Mouse (Mus musculus) kidney, embryonic 16.5 days (tissue): ENCODE data around the gene Slbp. TPM values are rescaled to one million over a fixed set of nuclear protein-coding genes. Genes with fewer than 3 reads are reported as not detected.

ENCODE experiments used
- ATAC-seq: fragments of 200-750 bp; cut with Nextera tagmentation; 2 replicates; pipeline ENCODE4 v1.8.0; 2017; ENCODE audit warnings: moderate TSS enrichment; ENCODE audit not compliant: low FRiP score, low TSS enrichment
- H3K27ac ChIP-seq: fragments of 300-500 bp; sonication (generic); 2 replicates; pipeline ENCODE4 v1.5.1; 2014; ENCODE audit warnings: low read length
- H3K27me3 ChIP-seq: fragments of 300-500 bp; sonication (generic); 2 replicates; pipeline ENCODE4 v1.6.1; 2014; ENCODE audit warnings: low read length, control low read depth, mixed read lengths; ENCODE audit not compliant: insufficient read depth
- H3K36me3 ChIP-seq: fragments of 300-500 bp; sonication (generic); 2 replicates; pipeline ENCODE4 v1.6.1; 2014; ENCODE audit warnings: low read length, control low read depth, mixed read lengths; ENCODE audit not compliant: insufficient read depth
- H3K4me1 ChIP-seq: fragments of 300-500 bp; sonication (generic); 2 replicates; pipeline ENCODE4 v1.6.1; 2014; ENCODE audit warnings: low read length, control low read depth, mixed read lengths; ENCODE audit not compliant: insufficient read depth
- H3K4me2 ChIP-seq: fragments of 300-500 bp; sonication (generic); replicated peaks from 2 replicates; pipeline ENCODE4 v1.6.1; 2014; ENCODE audit warnings: low read depth, low read length
- H3K4me3 ChIP-seq: fragments of 300-500 bp; sonication (generic); 2 replicates; pipeline ENCODE4 v1.5.1; 2014; ENCODE audit warnings: mild to moderate bottlenecking, low read length
- H3K9ac ChIP-seq: fragments of 300-500 bp; sonication (generic); replicated peaks from 2 replicates; pipeline ENCODE4 v1.6.1; 2014; ENCODE audit warnings: low read length
- H3K9me3 ChIP-seq: fragments of 300-500 bp; sonication (generic); 2 replicates; pipeline ENCODE4 v1.6.1; 2016; ENCODE audit warnings: low read length, control low read depth
- WGBS: fragments of 180-500 bp; shearing (Covaris S2); extraction: QIAGEN DNeasy Blood & Tissue Kit; methylation state at CpG from one replicate; pipeline ENCODE4 v1.1.7; 2014; 5-methylcytosine and 5-hydroxymethylcytosine counted together
- polyA plus RNA-seq: library from polyadenylated mRNA; unstranded; fragments of >200 nt; fragmentation: Nextera tagmentation; extraction: Ambion mirVana; gene quantifications from 2 replicates; pipeline ENCODE4 v1.2.1, GENCODE M21; 2015

Gene Slbp
- polyA plus RNA-seq, 1 experiment from 2014 or later = 228 TPM

- H3K9ac ChIP-seq = no peak overlapping the region
- no peaks in the 10 kb centered on the region for H3K9me3 ChIP-seq
- H3K36me3 ChIP-seq = no peaks in the 10 kb centered on the region
- H3K27ac ChIP-seq = no peak overlapping the region
- ATAC-seq = no peak
- H3K4me3 ChIP-seq = no peak overlapping the region
- 83% methylated on average over 15 of the region's 15 CpGs for WGBS
- H3K4me1 ChIP-seq = no peaks in the 10 kb centered on the region
- no peak overlapping the region for H3K4me2 ChIP-seq
- H3K27me3 ChIP-seq = no peaks in the 10 kb centered on the region
Measured at GRCm38 (mm10) chr5:33681611-33682388, 29.4 kb upstream of the Slbp start.

DNA sequence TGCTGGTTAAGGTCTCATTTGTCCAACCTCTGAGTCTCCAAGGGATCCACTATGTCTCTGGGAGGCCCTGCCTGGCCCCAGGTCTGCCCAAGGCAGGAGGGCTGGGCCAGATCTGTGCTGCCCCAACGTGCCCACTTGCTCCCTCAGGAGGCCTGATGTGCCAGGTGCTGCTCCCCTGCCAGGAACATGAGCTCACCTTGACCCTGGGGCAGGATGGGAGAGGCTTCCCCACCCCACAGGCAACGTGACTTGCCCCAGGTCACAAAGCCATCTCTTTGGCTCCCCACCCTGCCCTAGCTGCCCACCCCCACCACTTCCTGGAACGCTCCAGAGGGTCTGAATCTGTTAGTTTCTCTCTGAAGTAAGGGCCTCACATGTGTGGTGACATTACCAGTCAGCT, 28.7 kb upstream of the Slbp start:
- Histone ChIP-seq H3K36me3 (no peaks in the 10 kb centered on the region), H3K9ac (no peak overlapping the region), H3K27me3 (no peaks in the 10 kb centered on the region), H3K4me3 (no peak overlapping the region), H3K4me2 (no peak overlapping the region), H3K27ac (no peak overlapping the region), H3K4me1 (no peaks in the 10 kb centered on the region), H3K9me3 (no peaks in the 10 kb centered on the region)
- no peak for ATAC-seq
- 59% methylated on average over 3 of the region's 3 CpGs for WGBS

GRCm38 (mm10) chr5:33678244-33678643, 25.9 kb upstream of the Slbp start:
- WGBS = 86% methylated on average over 5 of the region's 5 CpGs
- no peaks in the 10 kb centered on the region for H3K9me3 ChIP-seq
- no peak for ATAC-seq
- peaks cover under 1% of the 10 kb centered on the region for H3K36me3 ChIP-seq
- no peaks in the 10 kb centered on the region for H3K27me3 ChIP-seq
- no peak overlapping the region for H3K9ac ChIP-seq
- H3K27ac ChIP-seq = no peak overlapping the region
- no peak overlapping the region for H3K4me2 ChIP-seq
- H3K4me3 ChIP-seq = no peak overlapping the region
- no peaks in the 10 kb centered on the region for H3K4me1 ChIP-seq

GRCm38 (mm10) chr5:33675964-33676363, 23.6 kb upstream of the Slbp start:
- H3K4me3 ChIP-seq = no peak overlapping the region
- no peak overlapping the region for H3K27ac ChIP-seq
- no peak for ATAC-seq
- H3K27me3 ChIP-seq = no peaks in the 10 kb centered on the region
- no peaks in the 10 kb centered on the region for H3K4me1 ChIP-seq
- H3K9ac ChIP-seq = no peak overlapping the region
- peaks cover 19% of the 10 kb centered on the region for H3K36me3 ChIP-seq
- 0% methylated on average over 1 of the region's 1 CpGs for WGBS
- H3K4me2 ChIP-seq = no peak overlapping the region
- no peaks in the 10 kb centered on the region for H3K9me3 ChIP-seq

DNA sequence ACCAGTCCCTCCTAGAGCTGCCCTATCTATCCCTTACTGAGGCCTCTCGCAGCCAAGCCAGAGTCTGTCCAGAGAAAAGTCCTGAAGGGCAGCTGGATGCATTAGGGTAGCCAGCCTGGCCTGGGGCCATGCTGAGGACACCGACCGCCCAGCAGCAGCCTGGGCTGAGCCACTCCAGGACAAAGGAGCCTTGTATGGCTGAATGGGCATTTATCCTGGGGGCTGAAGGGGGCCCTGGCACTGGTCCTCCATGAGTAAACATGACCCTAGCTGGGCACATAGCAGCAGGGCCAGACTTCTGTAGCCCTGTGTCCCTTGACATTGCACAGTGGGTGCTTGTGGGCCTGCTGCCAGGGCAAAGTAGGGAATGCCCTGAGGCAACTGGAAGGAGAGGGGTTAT, 22.1 kb upstream of the Slbp start:
- no peaks in the 10 kb centered on the region for H3K9me3 ChIP-seq
- WGBS = 83% methylated on average over 3 of the region's 3 CpGs
- H3K27me3 ChIP-seq = no peaks in the 10 kb centered on the region
- H3K36me3 ChIP-seq = peaks cover 33% of the 10 kb centered on the region
- no peak overlapping the region for H3K9ac ChIP-seq
- no peaks in the 10 kb centered on the region for H3K4me1 ChIP-seq
- 0 out of 2 replicates have a peak, but pooled peaks have one; percentile 4 for ATAC-seq
- H3K4me3 ChIP-seq = no peak overlapping the region
- no peak overlapping the region for H3K4me2 ChIP-seq
- H3K27ac ChIP-seq = no peak overlapping the region

DNA sequence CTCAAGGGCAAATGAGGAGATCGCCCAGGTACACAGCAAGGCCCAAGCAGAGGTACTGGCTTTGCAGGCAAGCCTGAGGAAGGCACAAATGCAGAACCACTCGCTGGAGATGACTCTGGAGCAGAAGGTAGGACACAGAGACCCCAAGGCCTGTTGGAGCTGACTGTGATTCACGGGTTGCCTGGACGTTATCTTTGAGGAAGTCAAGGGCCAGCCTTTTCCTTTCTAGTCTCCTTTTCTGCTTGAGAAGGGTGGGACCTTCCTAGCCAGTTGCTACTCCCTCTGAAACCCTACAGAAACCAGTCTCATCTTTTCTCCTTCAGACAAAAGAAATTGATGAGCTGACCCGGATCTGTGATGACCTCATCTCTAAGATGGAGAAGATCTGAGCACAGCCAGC, 19.3 kb upstream of the Slbp start:
- H3K9me3 ChIP-seq = no peaks in the 10 kb centered on the region
- 85% methylated on average over 5 of the region's 5 CpGs for WGBS
- ATAC-seq = no peak
- no peak overlapping the region for H3K4me3 ChIP-seq
- H3K27ac ChIP-seq = no peak overlapping the region
- H3K4me1 ChIP-seq = no peaks in the 10 kb centered on the region
- H3K4me2 ChIP-seq = no peak overlapping the region
- H3K9ac ChIP-seq = no peak overlapping the region
- no peaks in the 10 kb centered on the region for H3K27me3 ChIP-seq
- H3K36me3 ChIP-seq = peaks cover 61% of the 10 kb centered on the region

DNA sequence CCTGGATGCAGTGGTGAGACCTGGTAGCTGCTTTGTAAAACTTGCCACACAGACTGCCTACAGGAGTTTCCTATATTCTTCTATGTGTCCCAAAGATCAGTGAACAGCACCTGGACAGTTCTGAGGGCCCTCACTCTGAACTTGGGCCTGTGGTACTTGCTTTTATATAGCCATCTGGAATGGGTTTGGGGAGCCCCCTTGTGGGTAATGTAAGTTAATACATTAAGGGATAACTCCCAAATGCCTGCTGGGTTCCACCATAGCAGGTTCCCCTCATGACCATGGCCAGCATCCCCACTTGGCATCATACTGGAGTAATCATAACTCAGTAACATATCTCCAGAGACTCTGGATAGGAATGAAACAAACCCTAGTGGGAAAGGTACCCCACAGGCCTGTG, 15.8 kb upstream of the Slbp start:
- Histone ChIP-seq H3K4me2 (no peak overlapping the region), H3K9ac (no peak overlapping the region), H3K9me3 (no peaks in the 10 kb centered on the region), H3K36me3 (peaks cover 85% of the 10 kb centered on the region), H3K27ac (no peak overlapping the region), H3K27me3 (no peaks in the 10 kb centered on the region), H3K4me1 (no peaks in the 10 kb centered on the region), H3K4me3 (no peak overlapping the region)
- no peak for ATAC-seq

GRCm38 (mm10) chr5:33658664-33659050, 6.3 kb upstream of the Slbp start:
- H3K4me1 ChIP-seq = peaks cover 25% of the 10 kb centered on the region
- peak overlapping the region; percentile 77 for H3K9ac ChIP-seq
- no peaks in the 10 kb centered on the region for H3K27me3 ChIP-seq
- H3K4me2 ChIP-seq = peak overlapping the region; percentile 93
- peak overlapping the region; percentile 99 for H3K27ac ChIP-seq
- peak; percentile 22 for ATAC-seq
- WGBS = under 1% methylated on average over 26 of the region's 26 CpGs
- peak overlapping the region; percentile 66 for H3K4me3 ChIP-seq
- H3K36me3 ChIP-seq = peaks cover 31% of the 10 kb centered on the region
- H3K9me3 ChIP-seq = no peaks in the 10 kb centered on the region

GRCm38 (mm10) chr5:33657787-33658663, 5.7 kb upstream of the Slbp start, which contains the start of the genes Tacc3 and Tmem129:
Tacc3 (plus strand) TSS chr5:33658128.
Tmem129 (minus strand) TSS chr5:33658416.
- peak within 1 kb of the TSS; percentile 66 for H3K4me3 ChIP-seq
- H3K4me2 ChIP-seq = peak within 1 kb of the TSS; percentile 93
- peaks cover 25% of the 10 kb centered on the region for H3K4me1 ChIP-seq
- peak within 1 kb of the TSS; percentile 99 for H3K27ac ChIP-seq
- no peaks in the 10 kb centered on the region for H3K27me3 ChIP-seq
- under 1% methylated on average over 60 of the region's 60 CpGs for WGBS
- peaks cover 29% of the 10 kb centered on the region for H3K36me3 ChIP-seq
- peak; percentile 97 for ATAC-seq
- no peaks in the 10 kb centered on the region for H3K9me3 ChIP-seq
- peak within 1 kb of the TSS; percentile 77 for H3K9ac ChIP-seq
